Mouse (Mus musculus) urinary bladder, postnatal 36 days (tissue): Measurements from ENCODE around the gene Rplp2.

Experiments
- DNase-seq, 2 experiments: peaks; one replicate each; pipeline ENCODE4 v3.0.0; 2022; ENCODE audit warnings: low spot score in 2 of 2, mixed read lengths in 1 of 2

Rplp2 gene

DNA sequence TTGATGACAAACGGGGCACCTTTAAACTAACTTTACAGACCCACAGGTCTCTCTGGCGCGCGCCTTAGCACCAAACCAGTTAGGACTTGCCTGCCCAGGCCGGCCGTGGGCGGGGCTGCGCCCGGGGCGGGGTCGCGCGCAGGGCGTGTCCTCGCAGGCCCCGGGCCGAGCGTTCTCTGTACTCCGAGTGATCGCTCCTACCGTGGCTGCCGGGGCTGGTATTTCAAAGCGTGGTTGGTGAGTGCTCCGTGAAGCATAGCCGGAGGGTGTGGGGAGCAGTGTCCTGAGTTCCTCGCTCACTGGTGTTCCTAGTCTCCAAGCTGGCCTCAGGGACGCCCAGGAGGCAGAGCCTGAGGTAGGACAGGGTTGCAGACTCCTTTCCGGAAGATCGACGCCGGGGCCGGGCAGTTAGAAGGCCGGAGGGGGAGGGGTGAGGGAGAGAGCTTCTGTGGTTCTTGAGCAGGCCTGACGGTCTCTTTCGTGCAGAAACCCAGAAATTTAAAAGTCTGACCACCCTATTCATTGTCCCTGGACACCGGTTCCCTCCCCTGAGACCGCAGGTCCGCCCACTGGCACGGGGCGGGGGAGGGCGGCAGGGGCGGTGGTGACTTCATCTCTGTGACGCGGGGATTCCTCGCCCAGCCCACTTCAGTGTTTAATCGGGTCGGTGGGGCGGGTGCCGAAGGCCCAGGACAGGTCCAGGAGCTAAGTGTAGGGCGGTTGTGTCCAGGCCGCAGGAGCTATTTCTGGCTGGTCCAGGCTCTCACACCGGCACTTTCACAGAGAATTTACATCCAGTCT, 20.3 kb downstream of the Rplp2 start, which contains the start of gene Cd151:
Cd151 (plus strand) TSS at position 163 of the 801 bp plus-strand sequence.
- peak; percentile 92 to 93 for DNase-seq

GRCm38 (mm10) chr7:141468164-141468521, 21.0 kb downstream of the Rplp2 start:
- DNase-seq, result no peak

DNA sequence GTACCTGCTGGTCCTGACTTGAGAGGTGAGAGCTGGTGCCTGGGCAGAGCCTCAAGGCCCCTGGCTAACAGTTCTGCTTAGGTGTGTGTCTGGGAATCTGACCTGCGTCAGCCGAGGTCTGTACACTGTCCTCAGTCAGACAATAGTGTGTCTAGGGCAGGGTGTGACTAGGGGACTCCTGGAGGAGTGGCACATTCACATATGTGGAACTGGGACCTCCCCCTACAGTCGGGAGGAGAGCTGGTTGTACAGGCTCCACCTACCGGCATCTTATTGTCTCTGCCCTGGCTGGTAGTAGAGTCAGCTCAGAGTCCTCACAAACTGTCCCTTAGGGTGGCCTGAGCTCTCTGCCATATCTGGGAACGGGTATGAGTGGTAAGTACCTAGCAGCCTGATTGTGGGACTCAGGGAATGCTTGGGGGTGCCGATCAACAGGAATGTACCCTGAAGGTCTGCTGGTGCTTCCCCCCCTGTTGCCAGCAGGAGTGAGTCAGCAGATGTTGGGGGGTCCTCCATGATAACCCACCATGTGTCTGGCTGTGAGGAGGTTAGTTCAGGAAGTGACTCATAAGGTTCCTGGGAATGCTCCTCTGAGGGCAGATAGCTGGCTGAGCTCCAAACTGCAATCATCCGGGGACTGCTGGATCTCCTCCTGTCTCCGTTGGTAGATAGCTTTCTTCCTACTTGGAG, 21.5 kb downstream of the Rplp2 start:
- DNase-seq, result no peak

GRCm38 (mm10) chr7:141469352-141469751, 22.2 kb downstream of the Rplp2 start:
- no peak for DNase-seq

DNA sequence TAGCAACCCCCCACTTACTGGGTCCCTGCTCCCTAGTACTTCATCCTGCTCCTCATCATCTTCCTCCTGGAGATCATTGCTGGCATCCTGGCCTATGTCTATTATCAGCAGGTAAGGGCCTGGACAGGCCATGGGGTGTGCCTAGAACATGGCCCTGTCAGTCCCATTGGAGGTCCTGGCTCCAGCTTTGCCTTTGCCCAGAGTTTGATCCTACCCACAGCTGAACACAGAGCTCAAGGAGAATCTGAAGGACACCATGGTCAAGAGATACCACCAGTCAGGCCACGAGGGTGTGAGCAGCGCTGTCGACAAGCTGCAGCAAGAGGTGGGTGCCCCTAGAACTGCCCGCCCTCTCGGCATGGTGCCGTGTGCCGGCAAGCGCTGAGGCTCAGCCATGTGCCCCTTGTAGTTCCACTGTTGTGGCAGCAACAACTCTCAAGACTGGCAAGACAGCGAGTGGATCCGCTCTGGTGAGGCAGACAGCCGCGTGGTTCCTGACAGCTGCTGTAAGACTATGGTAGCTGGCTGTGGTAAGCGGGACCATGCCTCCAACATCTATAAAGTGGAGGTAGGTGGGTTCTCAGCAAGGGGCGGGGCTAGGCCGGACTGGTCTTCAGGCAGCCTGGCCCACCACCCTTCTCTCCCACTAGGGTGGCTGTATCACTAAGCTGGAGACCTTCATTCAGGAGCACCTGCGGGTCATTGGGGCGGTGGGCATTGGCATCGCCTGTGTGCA, 22.9 kb downstream of the Rplp2 start:
- DNase-seq, result no peak

DNA sequence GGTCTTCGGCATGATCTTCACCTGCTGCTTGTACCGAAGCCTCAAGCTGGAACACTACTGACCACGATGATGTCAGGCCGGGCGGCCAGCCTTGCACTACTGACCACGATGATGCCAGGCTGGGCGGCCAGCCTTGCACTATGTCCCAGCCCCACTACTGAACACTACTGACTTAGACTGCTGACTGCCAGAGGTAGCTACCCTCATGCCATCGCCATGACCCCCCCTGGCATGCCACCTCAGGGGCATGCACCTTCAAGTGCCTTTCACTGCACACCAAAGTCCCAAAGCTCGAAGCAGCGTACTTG, 23.4 kb downstream of the Rplp2 start:
- no peak for DNase-seq

GRCm38 (mm10) chr7:141471236-141471635, 24.1 kb downstream of the Rplp2 start:
- DNase-seq, result no peak

DNA sequence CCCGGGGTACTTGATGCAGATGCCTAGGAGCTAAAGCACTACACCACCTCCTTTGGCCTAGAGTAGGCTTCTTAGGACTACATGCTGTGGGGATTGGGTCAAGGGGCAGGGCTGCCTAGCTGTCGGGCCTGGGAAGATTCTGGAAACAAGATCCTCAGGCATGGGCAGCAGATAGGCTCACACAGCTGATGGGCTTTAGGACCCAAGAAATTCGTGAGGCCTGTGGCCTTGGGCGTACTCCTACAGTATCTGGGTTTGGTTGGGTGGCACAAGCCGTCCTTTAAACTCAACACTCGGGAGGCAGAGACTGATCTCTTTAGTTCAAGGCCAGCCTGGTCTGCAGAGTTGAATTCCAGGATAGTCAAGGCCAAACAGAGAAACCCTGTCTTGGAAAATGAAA, 25.1 kb downstream of the Rplp2 start:
- no peak for DNase-seq

DNA sequence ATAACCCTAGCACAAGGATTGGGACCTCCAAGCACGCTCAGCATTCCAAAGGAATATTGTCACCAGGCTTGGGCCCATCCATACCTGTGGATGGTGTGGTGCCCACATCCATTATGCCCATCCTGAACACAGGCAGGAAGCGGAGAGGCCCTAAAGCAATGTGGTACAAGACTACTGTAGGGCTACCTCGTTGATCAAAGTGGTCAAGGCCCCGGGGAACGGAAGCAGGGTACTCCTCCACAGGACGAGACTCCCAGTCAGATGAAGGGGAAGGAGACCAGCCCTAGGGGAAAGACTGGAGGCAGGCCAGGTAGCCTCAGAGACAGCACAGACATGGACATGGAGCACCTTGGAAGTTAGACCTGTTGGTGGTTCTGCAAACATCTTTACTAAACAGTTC, 25.6 kb downstream of the Rplp2 start:
- no peak for DNase-seq

DNA sequence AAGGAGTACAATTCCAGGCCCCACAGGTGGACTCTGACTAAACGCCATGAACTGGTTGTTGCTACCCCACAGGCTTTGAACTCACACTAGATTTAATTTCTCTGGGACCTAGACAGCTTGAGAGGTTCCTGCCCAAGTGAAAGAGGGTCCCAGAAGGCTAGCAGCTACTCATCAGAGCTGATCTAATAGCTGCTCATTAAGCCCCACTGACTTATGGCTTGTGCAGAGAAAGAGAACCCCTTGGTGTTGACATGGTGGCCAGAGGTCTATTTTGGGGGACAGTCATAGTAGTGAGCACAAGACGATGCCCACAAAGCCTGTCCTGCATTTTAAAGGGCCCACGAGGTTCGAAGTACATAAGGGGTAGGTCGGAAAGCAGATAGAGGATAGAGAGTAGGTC, 27.0 kb downstream of the Rplp2 start:
- DNase-seq, result no peak

DNA sequence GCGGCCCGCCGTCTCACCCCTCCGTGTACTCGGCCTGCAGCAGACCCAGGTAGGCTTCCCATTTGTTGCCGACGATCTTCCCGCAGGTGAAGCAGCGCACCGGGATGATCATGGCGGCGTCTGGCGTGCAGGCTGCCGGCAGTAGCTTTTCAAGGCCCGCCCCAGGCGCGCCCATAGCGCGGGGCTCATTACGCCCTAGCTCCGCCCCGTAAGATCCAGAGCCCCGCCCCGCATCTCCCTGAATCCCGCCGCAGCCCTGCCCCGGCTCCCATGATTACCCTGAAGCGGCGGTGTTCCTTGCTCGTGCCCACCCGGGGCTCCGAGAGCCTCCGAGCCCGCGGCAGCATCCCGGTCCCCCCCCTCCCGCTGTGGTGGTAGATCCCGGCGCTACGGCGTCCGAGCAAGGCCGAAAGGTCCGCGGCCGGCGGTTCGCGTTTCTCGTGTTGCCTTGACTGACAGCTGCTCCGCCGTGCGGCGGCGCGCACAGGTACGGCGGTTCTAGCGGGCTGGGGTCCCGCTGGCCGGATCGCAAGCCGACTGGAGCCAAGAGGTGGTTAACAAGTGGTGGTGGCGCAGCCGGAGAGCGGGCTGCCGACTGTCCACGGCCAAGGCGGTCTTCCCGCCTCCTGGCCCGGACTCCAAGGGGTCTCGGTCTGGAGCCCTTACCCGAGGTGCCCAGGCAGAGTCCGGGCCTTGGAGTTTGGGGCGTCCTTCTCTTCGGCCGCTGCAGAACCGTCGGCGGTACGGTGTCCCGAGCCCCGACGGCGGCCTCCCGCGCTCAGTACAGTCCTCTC, 28.0 kb downstream of the Rplp2 start, which contains the start of the genes Polr2l and Tspan4:
Polr2l (minus strand) TSS at position 122 of the 794 bp plus-strand sequence.
Tspan4 (plus strand) TSS at position 230 of the 794 bp plus-strand sequence.
- peak; percentile 80 to 83 for DNase-seq

DNA sequence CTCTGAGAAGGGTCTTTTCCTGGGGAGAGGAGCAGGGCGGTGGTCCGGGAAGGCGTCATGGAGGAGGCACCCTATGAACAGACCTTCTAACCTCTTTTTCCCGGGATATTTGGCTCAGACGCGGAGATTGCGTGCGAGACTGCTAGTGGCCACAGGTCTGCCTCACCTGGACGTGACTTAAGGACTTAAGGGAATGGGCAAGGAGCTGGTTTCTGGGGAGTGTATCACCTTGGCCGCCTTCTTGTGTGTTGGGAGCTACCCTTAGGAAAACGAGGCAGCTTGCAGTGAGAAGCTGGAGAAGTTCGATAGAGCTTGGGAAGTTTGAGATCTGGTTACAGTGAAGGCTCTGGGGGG, 28.6 kb downstream of the Rplp2 start:
- DNase-seq, result no peak

DNA sequence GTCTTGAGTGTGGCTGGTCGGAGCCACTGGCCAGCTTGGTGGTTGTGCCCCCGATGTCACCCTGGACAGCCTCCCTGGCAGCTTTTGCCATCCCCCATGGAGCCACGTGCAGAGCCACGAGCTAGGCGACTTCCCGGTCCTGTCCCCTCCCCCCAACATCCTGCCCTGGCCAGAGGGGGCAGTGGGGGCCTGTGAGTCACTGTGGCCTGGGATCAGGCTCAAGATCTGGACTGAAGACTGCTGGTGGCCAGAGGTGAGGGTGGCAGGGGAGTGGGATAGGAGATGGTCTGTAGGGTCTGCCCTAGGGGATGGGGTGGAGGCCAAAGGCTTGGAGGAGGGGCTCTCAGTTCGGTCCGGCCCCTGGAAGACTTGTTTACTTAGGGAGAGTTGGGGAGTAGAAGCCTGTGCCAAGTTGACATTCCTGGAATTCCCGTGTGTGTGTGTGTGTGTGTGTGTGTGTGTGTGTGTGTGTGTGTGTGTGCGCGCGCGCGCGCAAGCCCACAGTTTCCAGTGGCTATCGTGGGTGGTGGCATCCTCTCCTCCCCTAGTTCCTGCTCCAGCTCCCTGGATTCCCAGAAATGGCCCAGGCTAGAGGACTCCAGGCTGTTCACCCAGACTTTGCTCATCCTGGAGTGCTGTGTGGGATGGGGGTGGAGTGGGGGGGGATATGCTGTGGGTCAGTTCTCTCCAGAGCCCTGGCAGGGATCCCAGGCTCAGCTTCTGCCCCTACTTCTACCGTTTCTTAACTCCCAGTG, 29.2 kb downstream of the Rplp2 start:
- peak; percentile 82 to 86 for DNase-seq

DNA sequence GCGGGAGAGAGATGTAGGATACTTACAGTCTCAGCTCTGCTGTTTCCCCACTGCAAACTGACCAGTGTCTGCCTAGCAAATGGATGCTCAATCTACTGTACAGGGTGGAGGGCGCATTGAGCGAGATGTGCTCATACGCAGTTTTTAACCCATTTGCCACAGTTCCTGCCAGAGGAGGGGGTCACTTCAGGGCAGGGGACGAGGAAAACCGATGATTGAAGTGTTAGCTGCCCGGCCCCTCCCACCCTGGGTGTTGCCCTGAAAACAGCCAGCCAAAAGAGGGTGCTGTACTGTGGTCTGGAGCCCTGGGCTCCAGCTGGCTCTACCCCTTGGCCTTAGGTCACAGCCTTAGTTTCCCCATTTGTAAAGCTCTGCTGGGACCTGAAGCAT, 29.8 kb downstream of the Rplp2 start:
- no peak for DNase-seq

DNA sequence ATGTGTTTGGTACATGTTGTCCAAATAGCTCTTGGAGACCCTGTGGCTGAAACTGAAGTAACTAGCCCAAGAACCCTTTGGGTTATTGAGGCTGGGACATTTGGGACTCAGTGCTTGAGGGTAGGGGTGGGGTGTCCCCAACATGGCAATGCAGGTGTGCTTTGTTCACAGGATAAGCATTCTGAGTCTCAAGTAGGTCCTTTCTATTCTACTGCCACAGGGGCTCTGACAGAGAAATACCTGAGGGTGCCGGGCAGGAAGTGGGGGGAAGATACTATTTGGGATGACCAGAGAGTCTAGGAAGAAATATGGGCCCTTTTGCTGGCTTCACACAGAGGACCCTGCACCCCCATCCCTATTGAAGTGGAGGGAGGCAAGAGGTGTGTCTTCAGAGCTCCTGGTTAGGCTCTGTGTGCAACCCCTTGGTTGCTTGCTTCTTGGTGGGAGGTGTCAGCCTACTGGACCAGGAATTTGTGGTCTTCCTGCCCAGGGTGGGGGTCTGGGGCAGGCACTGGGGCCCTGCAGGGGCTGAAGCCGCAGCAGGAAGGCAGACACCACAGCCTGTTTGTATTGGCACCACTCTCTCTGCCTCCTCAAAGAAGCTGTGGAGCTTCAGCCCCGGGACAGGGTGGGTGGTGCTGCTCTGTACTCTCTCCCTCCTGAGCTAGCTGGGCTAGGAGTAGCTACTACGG, 30.6 kb downstream of the Rplp2 start:
- no peak for DNase-seq

DNA sequence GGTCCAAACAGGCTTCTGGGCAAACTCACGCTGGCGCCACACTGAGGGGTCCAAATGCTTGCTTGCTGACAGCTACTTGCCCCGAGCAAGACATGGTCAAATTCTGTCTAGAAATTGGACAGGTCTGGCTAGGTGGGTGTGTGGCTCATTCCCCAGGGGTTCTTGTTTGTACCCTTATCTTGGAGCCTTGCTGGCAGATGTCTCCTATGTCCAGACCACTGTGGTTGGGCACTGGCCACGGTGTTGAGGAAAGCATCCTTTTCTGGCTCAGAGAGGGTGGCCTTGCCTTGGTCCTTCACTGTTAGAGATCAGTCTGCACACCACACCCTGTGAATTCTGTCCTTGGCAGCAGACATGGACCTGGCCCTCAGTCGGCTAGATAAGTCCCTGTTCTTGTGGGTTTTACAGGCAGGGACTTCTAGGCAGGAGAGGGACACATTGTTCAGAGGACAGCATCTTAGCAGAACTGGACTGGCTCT, 31.1 kb downstream of the Rplp2 start:
- no peak for DNase-seq

DNA sequence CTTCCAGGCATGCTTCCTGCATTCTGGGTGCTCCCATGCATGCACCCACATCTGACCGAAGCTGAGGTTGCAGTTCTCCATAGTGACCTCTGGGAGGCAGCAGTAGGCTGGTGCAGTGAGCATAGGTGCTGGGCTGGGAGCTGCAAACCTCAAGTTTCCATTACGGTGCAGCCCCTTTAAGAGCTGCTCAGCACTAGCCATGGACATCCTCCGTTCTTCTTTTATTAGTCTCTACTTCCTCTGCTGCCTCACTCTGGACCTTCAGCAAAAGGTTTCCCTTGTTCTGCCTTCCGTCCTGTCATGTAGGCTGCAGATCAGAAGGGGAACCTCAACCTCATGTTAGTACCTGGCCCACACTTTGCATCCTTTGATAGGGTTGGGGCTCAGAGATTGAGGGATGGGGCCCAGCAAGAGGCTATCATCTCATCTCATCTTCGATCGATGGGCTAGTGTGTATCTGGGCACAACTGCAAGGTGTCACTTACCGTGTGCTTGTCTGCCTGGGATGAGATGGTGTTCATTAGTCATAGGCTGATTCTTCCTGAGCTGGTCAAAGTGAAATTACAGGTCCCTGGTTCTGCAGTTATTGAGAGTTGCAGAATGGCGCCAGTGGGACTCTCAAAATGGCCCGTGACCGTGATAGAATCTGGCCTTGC, 33.8 kb downstream of the Rplp2 start:
- DNase-seq, result no peak

DNA sequence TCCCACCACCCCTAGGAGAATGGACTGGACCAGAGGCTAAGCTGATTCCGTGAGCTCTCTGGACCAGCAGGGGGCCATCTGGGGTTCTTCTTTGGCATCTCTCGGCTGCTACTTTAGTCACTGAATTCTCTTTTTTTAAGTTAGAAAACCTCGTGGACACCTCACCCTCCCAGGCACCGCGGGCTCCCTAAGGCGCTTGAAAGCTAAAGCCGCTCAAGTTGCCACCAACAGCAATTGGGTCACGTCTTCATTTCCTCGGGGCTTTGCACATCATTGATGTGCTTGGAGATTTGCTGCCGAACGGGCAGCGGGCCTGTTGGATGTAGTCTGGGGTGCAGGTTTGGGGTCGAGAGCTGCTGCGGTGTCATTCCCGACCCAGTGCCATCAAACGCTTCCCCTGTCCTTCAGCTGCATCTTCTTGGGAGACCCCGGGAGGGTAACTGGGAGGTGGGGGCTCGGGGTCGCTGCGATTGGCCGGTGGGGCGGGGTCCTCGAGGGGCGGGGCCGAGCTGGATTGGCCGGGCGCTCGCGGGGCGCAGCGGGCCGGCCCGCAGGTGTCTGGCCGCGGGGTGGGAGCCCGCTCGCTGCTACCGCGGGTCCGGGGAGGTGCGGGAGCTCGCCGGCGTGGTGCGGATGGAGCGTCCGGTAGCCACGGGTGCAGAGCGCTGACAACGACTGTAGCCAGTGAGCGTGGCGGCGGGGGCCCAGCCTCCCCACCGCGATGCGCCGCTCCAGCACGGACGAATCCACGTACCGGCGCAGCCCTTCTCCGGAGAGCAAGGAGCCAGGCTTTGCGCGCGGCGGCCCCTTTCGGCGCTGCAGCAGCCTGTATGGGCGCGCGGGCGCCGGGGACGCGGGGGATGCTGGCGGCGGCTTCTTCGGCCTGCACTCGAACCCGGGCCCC, 34.6 kb downstream of the Rplp2 start:
- no peak for DNase-seq

DNA sequence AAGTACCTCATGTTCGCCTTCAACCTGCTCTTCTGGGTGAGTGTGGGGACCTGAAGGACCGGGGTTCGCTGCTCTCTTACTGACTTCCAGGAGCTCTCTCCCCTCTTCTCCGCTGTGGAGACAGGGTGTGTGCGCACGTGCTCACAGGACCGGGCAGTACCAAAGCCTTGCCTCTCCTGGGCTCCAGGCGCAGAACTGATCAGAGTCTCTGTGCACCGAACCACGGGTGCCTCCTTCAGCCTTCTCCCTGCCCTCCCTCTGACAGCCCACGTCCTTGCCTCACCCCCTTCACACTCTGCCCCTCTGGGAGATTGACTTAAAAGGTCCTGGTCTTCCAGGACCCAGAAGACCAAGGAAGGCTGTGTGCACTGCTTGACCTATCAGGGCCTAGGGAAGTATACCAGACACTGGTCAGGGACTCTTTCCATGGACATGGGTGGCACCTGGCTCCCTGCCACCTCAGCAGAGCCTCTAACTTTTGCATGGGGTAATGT, 35.4 kb downstream of the Rplp2 start:
- no peak for DNase-seq
